ENCODE assay signal across 9 mouse cellular contexts in the genomic region with DNA sequence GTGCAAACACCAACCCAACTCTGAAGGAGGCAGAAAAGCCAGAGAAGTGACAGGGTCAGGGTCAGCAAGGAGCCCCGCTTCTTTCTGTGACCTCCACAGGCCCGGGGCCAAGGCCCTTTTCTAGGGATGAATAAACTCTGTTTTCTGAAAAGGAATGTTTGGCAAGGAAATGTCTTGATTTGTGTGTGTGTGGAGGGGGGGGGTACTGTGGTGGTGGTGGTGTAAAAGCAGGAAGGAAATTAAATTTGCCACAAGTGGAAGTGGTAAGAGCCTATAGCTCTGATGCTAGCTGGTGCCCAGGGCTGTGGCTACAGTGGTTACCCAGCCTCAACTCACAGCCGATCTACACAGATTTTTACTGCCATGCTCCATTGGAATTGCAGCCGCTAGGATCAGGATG. TPM values are rescaled to one million over a fixed set of nuclear protein-coding genes. Genes with fewer than 3 reads are reported as not detected.
DNase-seq lines count a peak whose midpoint lies in the region; ATAC-seq and TF ChIP-seq lines count a peak whose summit lies in the region.
"Had no signal": no experiment of that assay in that cellular context is flagged by ENCODE, and none has a peak within 500 bp of the region (broad histone marks: within the 10 kb centered on the region; RNA-seq: fewer than 3 reads in every experiment).

No protein-coding gene starts in this region.

- no peak overlapping the region for H3K9ac ChIP-seq in lung, embryonic 15.5 days

- H3K9me3 ChIP-seq in lung, embryonic 15.5 days, result no peaks in the 10 kb centered on the region

- peaks cover 18% of the 10 kb centered on the region for H3K4me1 ChIP-seq in lung, embryonic 15.5 days

- 25% methylated on average over 4 of the region's 4 CpGs for WGBS in lung, embryonic 15.5 days

- no peak for TF ChIP-seq CTCF in layer of hippocampus, adult 2 months (conservative IDR thresholded peaks at IDR 0.05)

- no peak for DNase-seq in lung, postnatal 10 days
- DNase-seq in adrenal gland, postnatal 14 days, result peak; percentile 47
- DNase-seq in cerebellum, adult 11 months, result no peak
- no peak for DNase-seq in layer of hippocampus, adult 2 months (ENCODE audit: low spot score in 2 of 2)

- no peaks in the 10 kb centered on the region for H3K36me3 ChIP-seq in lung, embryonic 15.5 days

- H3K4me3 ChIP-seq in lung, embryonic 15.5 days, result no peak overlapping the region
- no peak overlapping the region for H3K4me3 ChIP-seq in layer of hippocampus, adult 2 months
- H3K4me3 ChIP-seq: erythroblast, embryonic 14.5 days had no signal

- H3K27ac ChIP-seq in lung, embryonic 15.5 days, result 0 out of 2 replicates have a peak overlapping the region, but pooled peaks have one; percentile 54
- H3K27ac ChIP-seq in layer of hippocampus, adult 2 months, result no peak overlapping the region

- H3K4me2 ChIP-seq in lung, embryonic 15.5 days, result no peak overlapping the region

- peaks cover 5% of the 10 kb centered on the region; the same call in 1 of the 2 replicates for H3K27me3 ChIP-seq in lung, embryonic 15.5 days

- ATAC-seq in lung, embryonic 15.5 days (ENCODE audit: borderline replicate concordance, extremely low read depth, low FRiP score, low TSS enrichment), result no peak
- ATAC-seq in inflammation-experienced regulatory T-cells, adult 6 months, result peak; percentile 63
- peak; percentile 34; the same call in 1 of the 2 replicates for ATAC-seq in monocyte, adult 5-6 weeks (replicated peaks; ENCODE audit: insufficient number of reproducible peaks, low FRiP score, low TSS enrichment, poor library complexity, severe bottlenecking)
- ATAC-seq: activated CD4-positive, CD25-positive, alpha-beta regulatory T cell, adult 4 months had no signal

RNA-seq across cellular contexts. Expression of gene Papln, which starts 0.7 kb away (rescaled TPM):
- polyA plus RNA-seq in lung, embryonic 15.5 days (2015; fragmentation: Nextera tagmentation; extraction: Ambion mirVana), result 0.69 and 0.93 TPM in 2 replicates
- total RNA-seq in adrenal gland, postnatal 14 days (2021), result 8.5 and 9.1 TPM in 2 replicates
- not detected for polyA plus RNA-seq in inflammation-experienced regulatory T-cells, adult 6 months (2017; shearing (Covaris generic))
- total RNA-seq in monocyte, adult 5-6 weeks (2017), result not detected in 3 replicates
- 1 to 10 TPM; 2.4 to 4.0 TPM for total RNA-seq in layer of hippocampus, adult 2 months (2021)
- polyA plus RNA-seq: activated CD4-positive, CD25-positive, alpha-beta regulatory T cell, adult 4 months; erythroblast, embryonic 14.5 days had no signal
